Mouse (Mus musculus): ENCODE measurements around the gene Snx5. TPM values are rescaled to one million over a fixed set of nuclear protein-coding genes. Genes with fewer than 3 reads are reported as not detected.

The Snx5 gene
- polyA plus RNA-seq, 1 experiment: 66.8 TPM

DNA sequence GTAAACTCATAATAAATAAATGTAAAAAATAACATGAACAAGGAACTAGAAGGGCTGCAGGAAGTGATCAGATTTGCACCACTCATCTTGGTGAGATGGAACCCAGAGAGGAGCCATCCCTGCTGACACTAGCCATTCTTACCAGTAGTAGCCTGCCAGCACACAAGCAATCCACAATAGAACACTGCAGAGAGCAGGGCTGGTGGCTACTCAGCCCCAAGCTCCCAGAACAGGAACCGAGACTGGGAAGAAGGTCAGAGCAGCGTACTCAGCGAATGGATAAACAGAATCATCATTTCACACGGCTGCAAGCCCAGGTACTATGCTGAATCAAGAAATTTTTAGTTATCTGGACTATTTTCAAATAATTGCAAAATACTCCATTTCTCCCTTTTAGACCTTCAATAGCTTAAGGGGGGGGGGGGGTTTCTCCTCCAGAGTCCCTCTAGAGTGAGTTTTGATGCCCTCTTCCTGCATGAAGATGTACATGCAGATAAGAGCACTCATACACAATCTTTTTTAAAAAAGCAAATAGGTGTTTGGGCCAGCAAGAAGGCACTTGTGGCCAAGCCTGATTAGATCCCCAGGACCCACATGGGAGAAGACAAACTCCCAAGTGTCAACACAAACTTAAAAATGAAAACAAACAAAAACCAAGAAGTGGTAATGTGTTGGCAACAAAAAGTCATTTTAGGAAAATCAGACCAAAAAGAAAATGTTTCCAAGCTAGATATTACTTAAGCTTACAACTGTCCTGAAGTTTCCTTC lies 4.6 kb downstream of the Snx5 start:
- TF ChIP-seq CTCF (IDR thresholded peaks at IDR 0.05; ENCODE audit: borderline replicate concordance, extremely low read depth, insufficient read depth, insufficient read length) (no peak), POLR2A (IDR thresholded peaks at IDR 0.05; ENCODE audit: borderline replicate concordance, extremely low read depth, insufficient read depth, insufficient read length, poor library complexity, severe bottlenecking) (no peak)
- DNase-seq (ENCODE audit: low read depth): no peak

- no peak for DNase-seq (ENCODE audit: low read depth)
- TF ChIP-seq CTCF (IDR thresholded peaks at IDR 0.05; ENCODE audit: borderline replicate concordance, extremely low read depth, insufficient read depth, insufficient read length) (no peak), POLR2A (IDR thresholded peaks at IDR 0.05; ENCODE audit: borderline replicate concordance, extremely low read depth, insufficient read depth, insufficient read length, poor library complexity, severe bottlenecking) (no peak)
Observed at GRCm38 (mm10) chr2:144265120-144265488, 5.6 kb downstream of the Snx5 start.

- no peak for DNase-seq (ENCODE audit: low read depth)
- TF ChIP-seq POLR2A (IDR thresholded peaks at IDR 0.05; ENCODE audit: borderline replicate concordance, extremely low read depth, insufficient read depth, insufficient read length, poor library complexity, severe bottlenecking) (no peak), CTCF (IDR thresholded peaks at IDR 0.05; ENCODE audit: borderline replicate concordance, extremely low read depth, insufficient read depth, insufficient read length) (no peak)
Observed at GRCm38 (mm10) chr2:144264398-144265119, 6.1 kb downstream of the Snx5 start.

- TF ChIP-seq POLR2A (IDR thresholded peaks at IDR 0.05; ENCODE audit: borderline replicate concordance, extremely low read depth, insufficient read depth, insufficient read length, poor library complexity, severe bottlenecking): no peak
- no peak for TF ChIP-seq CTCF (IDR thresholded peaks at IDR 0.05; ENCODE audit: borderline replicate concordance, extremely low read depth, insufficient read depth, insufficient read length)
- no peak for DNase-seq (ENCODE audit: low read depth)
Observed at GRCm38 (mm10) chr2:144262837-144263236, 7.9 kb downstream of the Snx5 start.

GRCm38 (mm10) chr2:144250111-144250510 lies 20.6 kb downstream of the Snx5 start:
- TF ChIP-seq POLR2A (IDR thresholded peaks at IDR 0.05; ENCODE audit: borderline replicate concordance, extremely low read depth, insufficient read depth, insufficient read length, poor library complexity, severe bottlenecking) (no peak), CTCF (IDR thresholded peaks at IDR 0.05; ENCODE audit: borderline replicate concordance, extremely low read depth, insufficient read depth, insufficient read length) (no peak)

GRCm38 (mm10) chr2:144248613-144249376 lies 21.9 kb downstream of the Snx5 start:
- no peak for TF ChIP-seq POLR2A (IDR thresholded peaks at IDR 0.05; ENCODE audit: borderline replicate concordance, extremely low read depth, insufficient read depth, insufficient read length, poor library complexity, severe bottlenecking)
- TF ChIP-seq CTCF (IDR thresholded peaks at IDR 0.05; ENCODE audit: borderline replicate concordance, extremely low read depth, insufficient read depth, insufficient read length): no peak
- DNase-seq (ENCODE audit: low read depth): no peak

More at GRCm38 (mm10) chr2:144250111-144250510, 20.6 kb downstream of the Snx5 start:
- no peak for DNase-seq (ENCODE audit: low read depth)

DNA sequence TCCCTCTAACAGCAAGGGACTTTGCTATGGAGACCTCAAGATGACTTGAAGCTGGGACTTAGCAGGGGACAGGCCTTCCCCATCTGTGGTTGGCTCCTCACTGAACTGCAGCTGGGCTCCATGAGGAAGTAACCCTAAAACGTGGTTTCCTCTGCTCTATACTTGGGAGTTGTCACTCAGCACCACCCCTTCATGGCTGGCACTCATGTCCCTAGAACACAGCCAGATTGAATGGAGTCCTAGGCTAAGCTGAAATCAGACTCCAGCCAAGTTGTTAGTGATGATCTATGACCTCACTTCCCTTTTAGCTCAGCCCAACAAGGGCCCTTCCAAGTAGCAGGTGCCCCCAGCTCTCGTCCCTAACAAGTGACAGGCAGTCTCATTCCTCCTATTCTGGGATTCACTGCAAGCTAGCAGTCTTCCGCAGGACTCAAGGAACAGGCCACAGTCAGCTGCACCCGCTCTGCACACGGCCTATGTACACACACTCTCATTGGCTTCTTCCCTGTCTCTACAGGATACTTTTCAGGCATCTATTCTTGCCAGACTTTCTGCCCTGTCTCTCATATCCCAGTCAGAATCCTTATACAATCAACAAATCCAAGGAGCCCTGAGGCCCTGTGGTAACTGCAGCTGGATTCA lies 23.2 kb downstream of the Snx5 start:
- DNase-seq (ENCODE audit: low read depth): no peak
- TF ChIP-seq CTCF (IDR thresholded peaks at IDR 0.05; ENCODE audit: borderline replicate concordance, extremely low read depth, insufficient read depth, insufficient read length): no peak
- TF ChIP-seq POLR2A (IDR thresholded peaks at IDR 0.05; ENCODE audit: borderline replicate concordance, extremely low read depth, insufficient read depth, insufficient read length, poor library complexity, severe bottlenecking): no peak

- DNase-seq (ENCODE audit: low read depth): no peak
- no peak for TF ChIP-seq POLR2A (IDR thresholded peaks at IDR 0.05; ENCODE audit: borderline replicate concordance, extremely low read depth, insufficient read depth, insufficient read length, poor library complexity, severe bottlenecking)
- TF ChIP-seq CTCF (IDR thresholded peaks at IDR 0.05; ENCODE audit: borderline replicate concordance, extremely low read depth, insufficient read depth, insufficient read length): no peak
Observed at GRCm38 (mm10) chr2:144246270-144246669, 24.4 kb downstream of the Snx5 start.

GRCm38 (mm10) chr2:144245464-144245863 lies 25.2 kb downstream of the Snx5 start:
- DNase-seq (ENCODE audit: low read depth): no peak
- TF ChIP-seq CTCF (IDR thresholded peaks at IDR 0.05; ENCODE audit: borderline replicate concordance, extremely low read depth, insufficient read depth, insufficient read length) (no peak), POLR2A (IDR thresholded peaks at IDR 0.05; ENCODE audit: borderline replicate concordance, extremely low read depth, insufficient read depth, insufficient read length, poor library complexity, severe bottlenecking) (no peak)

- TF ChIP-seq POLR2A (IDR thresholded peaks at IDR 0.05; ENCODE audit: borderline replicate concordance, extremely low read depth, insufficient read depth, insufficient read length, poor library complexity, severe bottlenecking) (no peak), CTCF (IDR thresholded peaks at IDR 0.05; ENCODE audit: borderline replicate concordance, extremely low read depth, insufficient read depth, insufficient read length) (no peak)
- DNase-seq (ENCODE audit: low read depth): no peak
Observed at GRCm38 (mm10) chr2:144240095-144240899, 30.4 kb downstream of the Snx5 start.

Measured in brain, embryonic 14.5 days (tissue).